Mouse (Mus musculus): Measurements from ENCODE around the gene Gimap1.
A peak's percentile ranks its signal among the peaks of the same experiment; 100 is the strongest.

Gene Gimap1

GRCm38 (mm10) chr6:48740501-48741169, 1.8 kb downstream of the Gimap1 start:
- no peak for DNase-seq

- no peak for DNase-seq
Measured at GRCm38 (mm10) chr6:48741273-48741672, 2.4 kb downstream of the Gimap1 start.

DNA sequence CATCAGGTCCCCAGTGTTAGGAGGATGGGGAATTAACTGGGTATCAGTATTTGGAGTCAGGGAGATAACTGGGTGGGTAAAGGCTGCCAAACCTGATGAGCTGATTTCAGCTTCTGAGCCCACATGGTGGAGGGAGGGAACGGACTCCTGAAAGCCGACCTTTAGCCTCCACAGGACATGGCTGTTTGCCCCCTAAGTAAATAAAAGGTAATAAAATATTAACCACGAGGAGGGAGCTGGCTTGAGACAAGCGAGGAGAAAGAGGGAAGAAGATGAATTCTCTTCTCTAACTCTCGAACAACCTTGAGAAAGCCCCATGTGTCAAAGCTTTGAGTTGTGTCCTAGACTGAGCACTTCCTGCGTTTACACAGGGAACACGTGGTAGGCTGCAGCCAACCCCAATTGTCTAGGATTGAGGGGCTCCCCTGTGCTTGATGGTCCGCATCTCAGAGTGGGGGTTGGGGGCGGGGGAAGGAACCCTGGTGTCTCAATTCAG, 2.9 kb downstream of the Gimap1 start:
- DNase-seq = no peak

- DNase-seq = no peak
Measured at GRCm38 (mm10) chr6:48742422-48743351, 3.8 kb downstream of the Gimap1 start.

DNA sequence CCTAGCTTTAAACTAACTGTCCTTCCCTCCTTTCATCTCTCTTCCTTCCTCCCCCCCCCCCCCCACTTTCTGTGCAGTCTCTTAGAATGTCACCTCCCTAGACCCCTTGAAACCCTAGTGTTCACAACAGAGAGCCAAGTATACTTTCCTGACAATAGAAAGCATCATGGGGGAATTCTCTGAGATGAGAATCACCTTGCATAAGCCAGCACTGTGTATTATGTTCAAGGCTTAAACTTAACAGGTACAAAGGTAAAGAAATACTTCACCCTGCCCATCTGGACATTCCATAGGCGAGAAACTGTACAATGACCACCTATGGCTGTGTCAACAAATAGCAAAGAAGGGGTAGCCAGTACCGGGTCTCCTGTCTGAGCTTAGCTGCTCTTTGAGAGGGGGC, 6.6 kb downstream of the Gimap1 start:
- no peak for DNase-seq

DNA sequence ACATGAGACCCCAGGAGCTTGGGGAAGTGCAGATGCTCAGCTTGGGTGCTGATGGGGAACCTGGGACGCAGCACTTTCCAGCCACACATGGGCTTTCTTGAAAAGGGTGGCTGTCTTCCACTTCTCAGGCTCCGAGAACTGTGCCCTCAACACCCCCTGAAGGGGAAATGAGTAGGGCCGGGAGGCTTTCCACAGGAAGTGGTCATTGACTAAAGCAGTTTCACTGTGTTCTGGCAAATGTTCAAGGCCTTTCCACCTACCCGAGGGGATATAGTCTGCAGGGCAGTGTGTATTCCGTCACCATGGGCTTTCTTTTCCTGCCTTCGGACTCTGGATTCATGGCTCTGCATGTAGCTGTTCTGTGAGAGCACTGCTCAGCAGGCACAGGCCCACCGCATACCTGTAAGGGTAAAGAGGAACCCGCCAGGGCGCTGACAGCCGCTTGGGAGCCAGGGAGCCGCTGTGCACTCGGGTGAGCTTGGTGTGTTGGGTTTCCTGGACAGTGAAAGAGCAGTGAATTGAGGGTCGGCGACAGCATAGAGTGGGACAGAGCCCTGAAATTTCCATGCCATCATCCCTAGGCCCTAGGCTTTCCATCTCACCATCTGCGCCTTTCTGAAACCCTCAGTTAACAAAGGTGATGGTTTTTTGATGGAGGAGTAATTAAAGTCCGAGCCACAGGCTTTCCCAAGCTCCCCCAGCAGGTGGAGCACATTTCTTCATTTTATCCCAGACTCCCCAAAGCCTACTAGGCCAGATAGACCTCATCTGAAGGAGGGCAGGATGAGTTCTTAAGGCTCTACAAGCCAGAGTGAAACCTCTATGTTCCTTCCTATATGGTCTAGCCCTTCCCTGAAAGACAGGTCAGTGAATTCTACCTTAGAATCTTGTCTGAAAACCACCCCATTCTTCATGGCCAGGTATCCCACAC, 7.4 kb downstream of the Gimap1 start, which contains the start of gene Gimap5:
TSS of gene Gimap5 (plus strand) at position 239 of the 931 bp plus-strand sequence.
- no peak for DNase-seq

DNA sequence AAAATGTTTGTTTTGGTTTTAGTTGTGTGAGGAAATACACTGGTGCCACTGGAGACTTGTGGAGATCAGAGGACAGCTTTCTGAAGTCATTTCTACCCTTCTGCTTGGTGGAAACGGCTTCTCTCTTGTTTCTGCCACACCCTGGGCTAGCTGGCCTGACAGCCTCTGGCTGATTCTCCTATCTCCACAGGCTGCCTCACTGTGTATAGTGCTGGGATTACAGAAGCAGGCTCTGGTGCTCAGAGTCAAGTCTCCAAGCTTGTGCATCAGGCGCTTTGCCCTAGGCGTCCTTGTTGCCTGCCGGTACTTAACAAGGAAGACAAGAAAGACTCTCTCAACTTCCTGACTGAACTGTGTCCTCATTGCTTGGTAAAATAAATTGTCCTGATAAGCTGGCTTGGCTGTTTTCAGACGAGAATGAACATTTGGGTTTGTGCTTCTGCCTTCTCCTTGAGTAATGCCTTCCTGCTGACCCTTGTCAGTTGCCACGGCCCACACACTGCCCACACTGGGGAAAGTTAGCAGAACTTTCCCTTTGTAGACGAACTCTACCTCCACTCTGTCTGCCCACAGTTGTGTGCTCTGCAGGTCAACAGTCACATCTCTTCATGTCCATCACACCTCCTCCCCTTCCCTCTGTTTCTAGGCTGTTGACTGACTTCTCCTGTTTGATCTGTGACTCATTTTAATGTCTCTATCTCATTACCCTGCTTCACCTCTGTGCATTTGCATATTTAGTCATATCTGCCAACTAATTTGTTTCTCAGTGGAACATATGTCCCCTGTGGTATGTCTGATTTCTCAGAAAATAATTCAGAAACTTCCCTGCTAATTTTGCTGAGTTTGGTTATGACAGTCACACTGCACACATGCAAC, 8.5 kb downstream of the Gimap1 start:
- no peak for DNase-seq

DNA sequence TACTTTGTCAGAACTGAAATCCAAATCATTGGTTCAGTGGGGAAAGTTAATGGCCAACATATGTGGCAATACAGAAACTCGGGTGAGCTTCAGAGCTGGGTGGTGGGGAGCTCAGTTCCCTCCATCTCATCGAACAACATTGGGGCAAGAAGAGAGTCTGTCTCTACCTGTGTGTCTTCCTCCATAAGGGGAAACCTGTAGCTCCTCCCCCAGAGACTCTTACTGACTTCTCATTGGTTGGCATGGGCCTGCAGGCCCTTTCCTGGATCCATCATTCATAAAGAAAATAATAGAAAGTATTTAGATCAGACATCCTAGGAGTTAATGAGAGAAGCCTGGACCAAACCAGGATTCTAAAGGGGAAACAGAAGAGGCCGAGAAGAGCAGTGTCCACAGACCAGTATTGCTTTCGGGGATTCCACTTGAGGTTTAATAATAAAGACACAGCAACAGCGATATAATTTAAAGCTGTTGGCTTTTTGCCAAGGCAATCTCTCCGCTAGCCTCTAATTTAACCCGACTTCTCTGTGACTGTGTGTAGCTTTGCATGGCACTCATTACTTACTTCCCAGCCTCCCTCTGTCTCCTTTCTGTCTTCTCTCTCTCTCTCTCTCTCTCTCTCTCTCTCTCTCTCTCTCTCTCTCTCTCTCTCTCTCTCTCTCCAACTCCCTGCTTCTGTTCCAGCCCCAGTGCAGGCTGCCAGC, 24.9 kb downstream of the Gimap1 start:
- no peak for DNase-seq

- no peak for DNase-seq
Measured at GRCm38 (mm10) chr6:48764496-48764895, 25.6 kb downstream of the Gimap1 start.

GRCm38 (mm10) chr6:48768178-48768869, 29.5 kb downstream of the Gimap1 start:
- DNase-seq = no peak

- DNase-seq = no peak
Measured at GRCm38 (mm10) chr6:48768933-48769332, 30.1 kb downstream of the Gimap1 start.

GRCm38 (mm10) chr6:48770696-48771095, 31.8 kb downstream of the Gimap1 start, which contains the start of gene Gimap3:
Gene Gimap3 (minus strand): TSS chr6:48770851.
- DNase-seq = no peak

DNA sequence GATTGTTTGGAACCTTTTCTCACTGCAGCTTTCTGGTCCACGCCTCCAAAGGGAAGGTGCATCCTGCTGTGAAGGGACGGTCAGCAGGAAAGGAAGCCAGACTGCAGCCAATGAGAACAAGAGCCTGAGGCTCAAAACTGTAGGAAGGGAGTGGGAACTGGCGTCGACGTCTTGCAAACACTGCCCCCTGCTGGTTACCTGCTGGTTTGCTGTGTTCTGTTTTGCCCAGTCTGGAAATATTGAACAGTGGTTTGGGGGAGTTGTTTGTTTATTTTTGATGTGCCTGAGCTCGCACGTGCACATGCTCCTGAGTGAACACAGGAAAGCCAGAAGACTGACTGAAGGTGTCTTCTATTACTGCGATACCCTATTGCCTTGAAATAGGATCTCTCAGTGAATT, 33.2 kb downstream of the Gimap1 start:
- peak; percentile 71 to 73 for DNase-seq

DNA sequence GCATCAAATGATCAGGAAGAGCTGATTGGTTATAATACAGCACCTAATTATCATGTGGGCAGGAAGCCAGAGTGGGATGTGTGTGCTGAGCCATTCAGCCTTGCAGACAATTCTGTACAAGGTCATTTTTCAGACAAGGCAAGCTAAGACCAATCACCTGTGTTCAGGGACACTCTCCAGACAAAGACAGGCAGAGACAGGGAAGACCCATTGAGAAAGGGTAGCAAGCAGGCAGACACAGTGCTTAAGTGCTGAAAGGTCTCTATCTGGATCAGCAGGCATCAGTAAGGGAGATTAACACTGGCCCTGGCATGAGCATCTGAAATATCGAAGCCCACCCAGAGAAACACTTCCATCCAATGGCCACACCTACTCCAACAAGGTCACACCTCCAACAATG, 45.6 kb downstream of the Gimap1 start:
- DNase-seq = no peak

GRCm38 (mm10) chr6:48785189-48785588, 46.3 kb downstream of the Gimap1 start:
- DNase-seq = no peak

- no peak for DNase-seq
Measured at GRCm38 (mm10) chr6:48785601-48786000, 46.7 kb downstream of the Gimap1 start.

DNA sequence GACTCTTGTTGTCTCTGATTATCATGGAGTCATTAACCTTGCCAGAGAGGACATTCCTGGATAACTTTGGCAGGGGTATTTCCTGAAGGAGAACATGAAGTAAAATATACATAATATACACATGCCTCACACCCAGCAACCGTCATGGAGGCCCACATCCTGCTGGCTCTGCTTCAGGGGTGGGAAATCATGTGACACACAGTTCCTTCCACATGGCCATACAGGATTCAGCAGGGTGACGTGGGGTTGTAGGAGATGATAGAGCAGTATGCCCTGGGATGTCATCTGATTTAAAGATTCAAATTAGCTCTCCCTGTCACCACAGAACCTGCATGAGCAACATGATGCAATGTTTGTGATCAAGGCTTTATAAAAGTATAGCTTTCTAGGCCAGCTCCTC, 49.0 kb downstream of the Gimap1 start:
- no peak for DNase-seq

Data from cerebellum, postnatal 36 days (tissue).